Mouse (Mus musculus): Measurements from ENCODE around the gene Hebp1.

- no peak for TF ChIP-seq POLR2A (IDR thresholded peaks at IDR 0.05; ENCODE audit: low read depth, low read length)
- TF ChIP-seq CTCF (IDR thresholded peaks at IDR 0.05; ENCODE audit: extremely low read depth, insufficient read length, insufficient replicate concordance, low read depth, low read length), result no peak
These were observed 73.0 kb downstream of the Hebp1 start for GRCm38 (mm10) chr6:135124755-135125380.
